Mouse (Mus musculus): Measurements from ENCODE around the gene Cttnbp2nl.

DNA sequence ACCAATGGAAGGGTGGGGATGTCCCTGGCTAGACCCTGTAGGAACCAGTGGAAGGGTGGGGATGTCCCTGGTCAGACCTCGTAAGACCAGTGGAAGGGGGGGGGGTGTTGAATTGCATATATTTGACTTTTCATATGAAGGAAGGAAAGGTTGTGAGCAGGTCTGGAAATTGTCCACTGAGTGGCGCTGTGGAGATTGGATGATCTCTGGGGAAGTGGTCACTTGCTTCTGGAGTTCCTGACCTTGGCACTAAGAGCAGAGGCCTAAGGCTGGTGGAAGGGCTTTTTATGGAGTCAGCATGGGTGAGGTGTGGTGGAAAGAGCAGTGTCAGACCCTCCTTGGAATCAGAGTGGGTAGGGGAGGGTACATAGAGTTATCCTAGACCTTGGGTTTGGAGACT lies 41.5 kb upstream of the Cttnbp2nl start:
- TF ChIP-seq RCOR1 (IDR thresholded peaks at IDR 0.05; ENCODE audit: low read depth, low read length) (no peak), CTCF (IDR thresholded peaks at IDR 0.05 in 2 of 3, conservative IDR thresholded peaks at IDR 0.05 in 1 of 3; ENCODE audit: control insufficient read depth in 1 of 3, insufficient read depth in 1 of 3, low read depth in 2 of 3, low read length in 3 of 3, poor library complexity in 1 of 3, severe bottlenecking in 1 of 3) (peak in 1 of 3 experiments; percentile 13; a peak in 2 of 6 replicates), KAT2A (conservative IDR thresholded peaks at IDR 0.05; ENCODE audit: low read depth, low read length) (no peak), POLR2A (IDR thresholded peaks at IDR 0.05; ENCODE audit: control insufficient read depth in 1 of 2, insufficient read depth in 1 of 2, low read depth in 1 of 2, low read length in 2 of 2, poor library complexity in 1 of 2) (no peak), ZNF384 (IDR thresholded peaks at IDR 0.05; ENCODE audit: low read depth, low read length) (no peak), MAX (IDR thresholded peaks at IDR 0.05; ENCODE audit: low read length) (no peak), TCF12 (IDR thresholded peaks at IDR 0.05; ENCODE audit: low read depth, low read length) (no peak), SIN3A (IDR thresholded peaks at IDR 0.05; ENCODE audit: low read length) (no peak), ZMIZ1 (IDR thresholded peaks at IDR 0.05; ENCODE audit: low read depth, low read length) (no peak), JUND (IDR thresholded peaks at IDR 0.05; ENCODE audit: low read depth, low read length) (no peak), USF1 (IDR thresholded peaks at IDR 0.05; ENCODE audit: low read depth, low read length) (no peak), UBTF (IDR thresholded peaks at IDR 0.05; ENCODE audit: borderline replicate concordance, insufficient read depth, low read depth, low read length) (no peak)
